Mouse (Mus musculus) urinary bladder, postnatal 4 days (tissue): Measurements from ENCODE around the gene Smyd3.

Source experiments
- DNase-seq, 2 experiments: peaks; one replicate each; pipeline ENCODE4 v3.0.0; 2021 to 2022; ENCODE audit warnings: low spot score in 2 of 2

Smyd3 gene

DNA sequence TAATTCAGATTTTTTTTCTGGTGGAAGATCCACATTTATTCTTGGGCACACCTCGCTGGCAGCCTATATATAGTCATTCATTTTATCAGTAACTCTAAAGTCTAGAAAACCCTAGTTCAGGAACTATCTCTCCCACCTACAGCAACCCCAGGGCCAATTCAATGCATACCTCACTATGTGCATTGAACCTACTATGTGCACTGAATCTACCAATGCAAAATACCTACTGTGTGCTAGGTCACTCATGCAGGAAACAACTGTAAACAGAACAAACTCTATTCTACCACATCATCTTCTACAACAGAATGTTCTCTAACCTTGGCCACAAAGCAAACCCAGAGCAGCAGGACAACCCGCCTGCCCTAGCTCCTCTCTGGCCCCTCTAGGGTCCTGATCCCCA, 484.9 kb downstream of the Smyd3 start:
- no peak for DNase-seq

DNA sequence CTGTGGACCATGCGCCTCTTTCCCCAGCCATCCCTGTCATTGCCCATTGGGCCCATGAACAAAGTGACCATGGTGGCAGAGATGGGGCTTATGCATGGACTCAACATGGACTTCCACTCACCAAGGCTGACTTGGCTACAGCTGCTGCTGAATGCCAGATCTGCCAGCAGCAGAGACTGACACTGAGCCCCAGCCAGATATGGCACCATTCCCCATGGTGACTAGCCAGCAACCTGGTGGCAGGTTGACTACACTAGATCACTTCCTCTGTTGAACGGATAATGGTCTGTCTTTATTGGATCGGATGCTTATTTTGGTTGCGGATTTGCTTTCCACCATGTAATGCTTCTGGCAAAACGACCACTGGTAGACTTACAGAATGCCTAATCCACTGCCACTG, 486.3 kb downstream of the Smyd3 start:
- DNase-seq = no peak

- DNase-seq = no peak
These were observed 491.2 kb downstream of the Smyd3 start for GRCm38 (mm10) chr1:179026614-179027013.

GRCm38 (mm10) chr1:179025169-179025568, 492.7 kb downstream of the Smyd3 start:
- DNase-seq = no peak

GRCm38 (mm10) chr1:179023486-179023885, 494.4 kb downstream of the Smyd3 start:
- DNase-seq = no peak

DNA sequence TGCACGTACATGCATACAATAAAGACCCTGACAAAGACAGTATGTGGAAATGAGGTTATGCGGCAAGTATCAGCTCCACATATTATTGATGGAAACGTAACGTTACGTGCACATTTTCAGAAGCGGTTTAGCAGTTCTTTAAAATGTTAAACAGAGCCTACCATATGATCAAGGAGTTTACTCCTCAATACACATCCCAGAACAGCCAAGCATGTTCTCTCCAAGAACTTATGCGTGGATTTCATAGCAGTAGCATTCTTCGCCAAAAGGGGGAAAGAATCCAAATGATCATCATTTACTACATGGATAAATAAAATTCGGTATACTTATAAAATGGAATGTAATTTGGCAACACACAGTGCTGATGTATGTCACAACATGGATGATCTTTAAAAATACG, 500.4 kb downstream of the Smyd3 start:
- no peak for DNase-seq

DNA sequence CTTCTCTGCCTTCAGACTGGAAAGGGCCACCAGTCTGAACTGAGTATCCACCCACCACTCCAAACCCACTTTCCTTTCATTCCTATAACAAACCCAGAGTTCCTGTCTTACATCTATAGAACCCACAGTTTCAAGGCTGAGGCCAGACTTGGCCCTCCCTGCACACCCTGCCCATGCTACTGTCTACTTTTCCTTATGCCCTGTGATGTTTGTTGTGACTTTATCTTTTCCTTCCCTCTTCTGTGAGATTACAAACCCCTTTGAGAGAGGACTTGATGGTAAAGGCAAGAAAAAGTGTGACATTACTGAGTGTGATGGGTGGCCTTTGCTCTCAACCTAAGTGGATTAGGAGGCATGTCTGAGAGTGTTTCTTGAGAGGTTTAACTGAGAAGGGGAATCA, 504.8 kb downstream of the Smyd3 start:
- no peak for DNase-seq

DNA sequence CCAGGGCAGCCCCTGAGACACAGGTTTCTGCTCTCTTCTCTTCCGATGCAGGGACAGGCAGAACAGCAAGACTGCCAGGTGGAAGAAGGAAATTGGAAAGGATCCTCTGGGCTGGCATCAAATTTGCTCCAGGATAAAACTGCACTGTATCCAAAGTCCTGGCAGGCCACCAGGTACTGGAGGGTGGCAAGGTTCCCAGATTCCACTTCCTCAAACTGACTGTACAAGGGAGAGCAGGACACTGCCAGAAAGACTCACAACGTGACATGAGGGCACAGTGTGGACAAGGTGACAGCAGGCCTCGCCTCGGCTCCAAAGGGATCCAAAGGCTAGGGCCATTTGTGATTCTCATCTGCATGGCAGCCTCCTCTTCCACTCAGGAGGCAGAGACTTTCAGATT, 505.6 kb downstream of the Smyd3 start:
- peak in 1 of 2 experiments; percentile 26 for DNase-seq

DNA sequence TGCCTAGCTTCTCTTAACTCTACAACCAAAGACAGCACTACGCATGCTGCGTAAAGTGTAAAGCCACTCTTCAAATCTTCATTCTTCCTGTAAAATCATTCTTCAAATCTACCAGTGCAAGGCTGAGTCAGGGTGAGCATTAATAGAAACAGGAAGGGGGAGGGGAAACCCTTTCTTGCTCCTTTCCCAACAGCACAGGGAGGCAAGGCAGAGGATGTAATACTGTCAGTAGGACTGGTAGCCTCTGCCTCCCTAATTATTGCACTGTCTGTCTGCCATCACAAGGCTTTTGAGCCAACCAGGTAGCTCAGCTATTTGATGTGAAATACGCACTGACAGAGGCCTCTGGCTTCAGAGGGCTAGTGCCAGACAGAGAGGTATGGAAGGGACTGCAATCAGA, 507.1 kb downstream of the Smyd3 start:
- no peak for DNase-seq

DNA sequence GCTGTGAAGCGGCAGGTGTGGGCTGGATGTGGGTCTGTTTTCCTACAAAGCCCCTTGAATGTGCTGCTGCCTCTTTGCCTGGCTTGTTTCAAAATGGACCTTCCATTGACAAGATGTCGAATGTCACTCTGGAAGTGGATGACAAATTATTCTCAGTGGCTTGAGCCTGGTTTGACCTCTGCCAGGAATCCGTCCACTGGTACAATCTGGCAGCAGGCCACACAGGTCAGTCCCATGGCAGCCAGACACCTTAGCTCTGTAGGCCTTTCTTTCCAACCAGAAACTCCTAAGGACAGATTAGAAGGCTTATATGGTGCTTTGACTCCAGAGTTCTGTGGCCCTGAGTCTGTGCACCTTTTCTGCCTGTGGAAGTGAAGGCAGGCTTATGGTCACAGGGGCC, 507.9 kb downstream of the Smyd3 start:
- DNase-seq = no peak

DNA sequence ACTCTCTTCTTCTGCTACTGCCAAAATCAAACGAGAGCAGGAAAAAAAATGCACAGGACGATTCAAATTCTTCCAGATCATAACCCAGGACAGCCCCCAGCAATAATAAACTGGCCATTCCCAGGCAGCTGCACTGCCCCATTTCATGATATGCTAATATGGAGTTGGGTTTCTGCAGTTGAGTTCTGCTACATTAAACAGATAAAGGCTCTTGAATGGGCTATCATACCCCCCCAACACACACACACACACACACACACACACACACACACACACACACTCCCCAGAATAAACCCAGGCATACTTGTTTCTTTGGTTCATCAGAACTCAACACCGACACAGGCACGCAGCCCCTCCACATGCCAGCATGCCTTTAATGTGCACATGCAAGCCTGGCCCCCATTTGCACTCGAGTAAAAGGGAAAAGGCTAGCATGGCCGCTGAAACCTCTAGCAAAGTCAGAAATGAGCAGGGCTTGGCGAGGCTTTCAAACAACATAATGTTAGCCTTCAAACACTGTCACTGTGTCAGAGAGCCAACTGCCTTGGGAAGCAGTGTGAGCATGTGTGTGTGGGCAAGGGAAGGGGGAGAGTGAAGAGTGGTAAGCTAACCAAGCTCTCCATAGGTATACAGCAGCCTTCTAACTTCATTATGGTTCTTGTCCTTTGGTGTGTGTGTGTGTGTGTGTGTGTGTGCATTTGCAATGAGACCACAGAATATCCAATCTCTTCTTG, 513.5 kb downstream of the Smyd3 start:
- DNase-seq = no peak

DNA sequence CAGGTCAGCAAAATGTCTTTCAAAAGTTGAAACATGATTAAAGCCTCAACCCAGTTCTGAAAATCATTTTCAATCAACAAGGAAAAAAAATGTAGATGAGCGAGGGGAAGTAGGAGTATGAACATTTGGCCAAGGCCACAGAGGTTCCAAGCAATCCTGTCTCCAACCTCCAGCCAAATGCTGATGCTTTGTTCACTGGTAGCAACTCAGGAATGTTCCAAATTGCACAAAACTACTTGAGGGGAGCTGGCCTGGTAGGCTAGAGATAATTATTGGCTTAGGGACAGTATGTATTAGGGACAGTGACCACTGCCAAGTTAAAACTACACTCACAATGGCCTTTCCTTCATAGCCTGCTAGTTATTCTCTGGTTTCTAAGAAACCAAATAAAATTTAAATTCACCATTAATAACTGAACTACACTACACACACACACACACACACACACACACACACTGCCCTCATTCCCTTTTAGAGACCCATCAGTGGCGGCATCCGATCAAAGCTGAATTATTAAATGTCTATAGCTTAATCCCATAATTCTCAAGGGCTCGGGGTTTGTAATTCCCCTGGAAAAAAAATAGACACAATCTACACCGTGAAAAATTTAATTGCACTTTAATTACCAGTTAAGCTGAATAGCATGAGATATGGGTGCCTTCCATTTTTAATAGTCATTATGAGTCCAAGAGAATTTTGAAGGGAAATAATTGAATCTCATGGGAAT, 514.3 kb downstream of the Smyd3 start:
- no peak for DNase-seq

GRCm38 (mm10) chr1:178999876-179000528, 517.8 kb downstream of the Smyd3 start:
- DNase-seq = no peak

DNA sequence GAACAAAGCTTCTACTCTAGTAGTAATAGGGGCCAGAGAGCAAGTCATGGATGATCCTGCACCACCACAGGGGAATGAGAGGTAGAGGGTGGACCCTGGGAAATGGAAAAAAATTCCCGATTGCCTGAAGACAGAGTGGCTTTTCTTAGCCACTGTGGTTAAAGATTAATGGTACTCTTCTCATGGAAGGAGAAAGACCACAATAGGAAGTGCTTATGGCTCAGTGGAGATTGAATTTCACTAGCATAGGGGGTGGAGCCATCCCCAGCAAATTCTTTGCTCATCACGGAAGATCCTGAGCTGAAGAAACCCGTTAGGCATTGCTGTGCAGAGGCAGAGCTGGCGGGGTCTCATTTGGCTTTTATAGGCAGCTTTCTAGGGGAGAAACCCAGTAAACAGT, 520.0 kb downstream of the Smyd3 start:
- no peak for DNase-seq

DNA sequence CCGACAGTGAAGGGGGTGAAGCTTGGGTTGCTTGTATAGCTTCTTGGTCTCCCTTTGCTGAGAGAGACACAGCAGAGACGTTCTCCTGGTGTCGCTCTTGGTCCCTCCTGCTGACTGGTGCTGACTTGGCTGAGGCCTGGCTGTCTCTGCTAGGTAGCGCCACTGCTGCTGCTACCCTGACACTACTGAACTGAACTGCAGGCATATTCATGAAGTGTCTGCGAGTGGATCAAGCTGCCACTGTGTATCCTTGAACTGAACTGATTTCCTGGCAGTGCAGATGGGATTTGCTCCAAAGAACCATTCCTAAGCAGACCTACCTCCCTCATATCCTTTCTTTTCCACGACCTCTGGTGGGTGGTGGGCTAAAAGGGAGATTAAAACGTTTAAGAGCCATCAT, 523.6 kb downstream of the Smyd3 start:
- DNase-seq = no peak

DNA sequence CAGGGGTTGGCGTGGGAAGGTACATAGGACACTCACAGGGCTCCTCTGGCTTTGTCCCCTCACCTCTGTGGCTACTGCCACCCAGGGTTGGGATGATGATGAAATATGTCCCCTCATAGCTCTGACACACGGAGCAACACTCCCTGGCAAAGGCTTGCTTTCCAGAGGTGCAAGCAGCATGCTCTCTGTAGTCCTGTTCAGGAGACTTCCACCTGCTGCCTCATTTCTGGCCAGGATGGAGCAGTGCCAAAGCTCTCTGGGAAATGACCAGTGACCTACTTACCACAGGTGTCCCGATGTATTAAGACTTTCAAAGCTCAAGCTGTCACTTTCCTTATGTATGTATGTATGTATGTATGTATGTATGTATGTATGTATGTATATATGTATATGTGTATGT, 525.3 kb downstream of the Smyd3 start:
- DNase-seq = no peak

- DNase-seq = no peak
These were observed 526.4 kb downstream of the Smyd3 start for GRCm38 (mm10) chr1:178991470-178991869.

DNA sequence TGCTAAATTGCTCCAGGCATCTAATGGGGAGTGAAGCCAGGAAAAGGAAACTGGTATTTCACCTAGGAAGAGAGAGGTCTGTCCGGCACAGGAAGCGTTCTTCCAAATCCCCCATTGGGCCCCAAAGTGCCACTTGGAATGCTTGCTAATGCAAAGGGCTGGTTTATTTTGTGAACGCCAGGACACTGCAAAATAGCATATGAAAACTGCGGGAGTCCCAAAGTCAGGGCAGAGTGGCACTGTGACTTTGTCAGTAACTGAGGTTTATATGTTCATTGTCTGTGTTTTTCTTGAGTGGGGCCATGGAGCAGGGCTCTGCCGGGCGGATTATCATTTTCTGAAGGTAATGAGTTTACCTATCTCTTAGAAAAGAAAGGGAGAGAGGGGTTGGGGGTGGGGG, 526.8 kb downstream of the Smyd3 start:
- DNase-seq = no peak

DNA sequence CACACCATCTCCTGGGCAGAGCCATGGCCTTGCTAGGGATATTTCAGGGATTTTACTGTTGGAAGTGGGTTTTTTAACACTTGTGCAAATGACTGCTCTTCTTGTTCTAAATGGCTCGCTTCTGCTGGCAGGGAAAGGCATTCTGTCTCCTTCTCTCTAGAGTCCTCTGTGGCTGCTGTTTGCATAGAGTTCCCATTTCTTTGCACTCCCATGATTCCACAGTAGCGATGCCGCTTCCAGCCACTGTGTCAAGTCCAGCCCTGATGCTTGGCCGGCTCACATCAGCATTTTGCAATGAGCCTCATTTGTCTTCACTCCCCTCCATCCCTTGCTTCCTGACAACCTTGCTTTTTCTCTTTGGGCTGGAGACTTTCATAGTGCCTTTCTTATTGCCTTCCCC, 528.4 kb downstream of the Smyd3 start:
- no peak for DNase-seq

GRCm38 (mm10) chr1:178988176-178988575, 529.7 kb downstream of the Smyd3 start:
- DNase-seq = no peak

GRCm38 (mm10) chr1:178981641-178982040, 536.2 kb downstream of the Smyd3 start:
- DNase-seq = no peak

DNA sequence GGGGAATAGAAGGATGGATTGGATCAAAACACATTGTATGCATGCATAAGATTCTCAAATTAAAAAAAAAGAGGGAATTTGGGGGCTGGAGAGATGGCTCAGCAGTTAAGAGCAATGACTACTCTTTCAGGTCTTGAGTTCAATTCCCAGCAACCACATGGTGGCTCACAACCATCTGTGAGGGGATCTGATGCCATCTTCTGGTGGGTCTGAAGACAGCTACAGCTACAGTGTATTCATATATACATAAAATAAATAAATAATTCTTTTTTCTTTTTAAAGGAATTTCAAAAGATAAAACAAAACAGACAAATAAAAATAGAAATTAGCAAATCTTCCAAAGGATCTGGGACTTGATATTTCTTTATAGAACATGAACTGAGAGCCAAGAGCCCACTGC, 537.7 kb downstream of the Smyd3 start:
- no peak for DNase-seq

GRCm38 (mm10) chr1:178978617-178979245, 539.1 kb downstream of the Smyd3 start:
- DNase-seq = no peak
